Mouse (Mus musculus): ENCODE results near the gene Qpct. TPM values are rescaled to one million over a fixed set of nuclear protein-coding genes. Genes with fewer than 3 reads are reported as not detected.

Gene Qpct
- total RNA-seq, 2 experiments from 2014 or later = not detected

Other genes starting within 250 kb of the Qpct start
- gene Heatr5b, start 216.5 kb upstream of the Qpct start, total RNA-seq (2015; ENCODE audit: low replicate concordance) = 6.5 and 8.4 TPM in 2 replicates
- 3.3 and 5.4 TPM in 2 replicates for gene Heatr5b, start 216.5 kb upstream of the Qpct start, total RNA-seq (2017; ENCODE audit: low replicate concordance)
- gene Gpatch11, start 216.3 kb upstream of the Qpct start, total RNA-seq (2015; ENCODE audit: low replicate concordance) = 13.0 and 21.6 TPM in 2 replicates
- gene Gpatch11, start 216.3 kb upstream of the Qpct start, total RNA-seq (2017; ENCODE audit: low replicate concordance) = 7.7 and 11.2 TPM in 2 replicates
- 40.7 and 42.2 TPM in 2 replicates for gene Eif2ak2, start 169.3 kb upstream of the Qpct start, total RNA-seq (2015; ENCODE audit: low replicate concordance)
- gene Eif2ak2, start 169.3 kb upstream of the Qpct start, total RNA-seq (2017; ENCODE audit: low replicate concordance) = 56.8 and 76.1 TPM in 2 replicates
- not detected in 2 replicates for gene Sult6b1, start 144.9 kb upstream of the Qpct start, total RNA-seq (2015; ENCODE audit: low replicate concordance)
- gene Sult6b1, start 144.9 kb upstream of the Qpct start, total RNA-seq (2017; ENCODE audit: low replicate concordance) = 0.64 TPM in 1 of 2 replicates, not detected in the other
- 2.9 TPM in 1 of 2 replicates, not detected in the other for gene Cebpzos, start 135.4 kb upstream of the Qpct start, total RNA-seq (2015; ENCODE audit: low replicate concordance)
- gene Cebpzos, start 135.4 kb upstream of the Qpct start, total RNA-seq (2017; ENCODE audit: low replicate concordance) = 3.6 and 21.6 TPM in 2 replicates
- 11.3 and 15.5 TPM in 2 replicates for gene Cebpz, start 114.8 kb upstream of the Qpct start, total RNA-seq (2015; ENCODE audit: low replicate concordance)
- 8.7 and 20.0 TPM in 2 replicates for gene Cebpz, start 114.8 kb upstream of the Qpct start, total RNA-seq (2017; ENCODE audit: low replicate concordance)
- 9.2 and 24.5 TPM in 2 replicates for gene Ndufaf7, start 114.8 kb upstream of the Qpct start, total RNA-seq (2015; ENCODE audit: low replicate concordance)
- gene Ndufaf7, start 114.8 kb upstream of the Qpct start, total RNA-seq (2017; ENCODE audit: low replicate concordance) = 6.8 and 11.7 TPM in 2 replicates
- gene Prkd3, start 31.1 kb upstream of the Qpct start, total RNA-seq (2015; ENCODE audit: low replicate concordance) = 9.6 and 9.7 TPM in 2 replicates
- 6.7 and 7.8 TPM in 2 replicates for gene Prkd3, start 31.1 kb upstream of the Qpct start, total RNA-seq (2017; ENCODE audit: low replicate concordance)

Measured in erythroid progenitor cell, adult 5-6 weeks (primary cell).